Mouse (Mus musculus) midbrain, embryonic 16.5 days (tissue): ENCODE measurements around the gene Ppan. TPM values are rescaled to one million over a fixed set of nuclear protein-coding genes. Genes with fewer than 3 reads are reported as not detected.
A peak's percentile ranks its signal among the peaks of the same experiment; 100 is the strongest.

Experiments used
- ATAC-seq: fragments of 200-750 bp; cut with Nextera tagmentation; 2 replicates; pipeline ENCODE4 v1.8.0; 2017; ENCODE audit warnings: moderate TSS enrichment
- H3K27ac ChIP-seq: fragments of 300-500 bp; sonication (generic); 2 replicates; pipeline ENCODE4 v1.5.1; 2014; ENCODE audit warnings: mild to moderate bottlenecking, low read length, mixed read lengths
- H3K27me3 ChIP-seq: fragments of 300-500 bp; sonication (generic); 2 replicates; pipeline ENCODE4 v1.6.1; 2014; ENCODE audit warnings: low read depth, low read length, mixed read lengths; ENCODE audit not compliant: control insufficient read depth, insufficient read depth
- H3K36me3 ChIP-seq: fragments of 300-500 bp; sonication (generic); 2 replicates; pipeline ENCODE4 v1.6.1; 2014; ENCODE audit warnings: mild to moderate bottlenecking, low read length, moderate library complexity, mixed read lengths; ENCODE audit not compliant: control insufficient read depth, insufficient read depth
- H3K4me1 ChIP-seq: fragments of 300-500 bp; sonication (generic); 2 replicates; pipeline ENCODE4 v1.6.1; 2014; ENCODE audit warnings: mild to moderate bottlenecking, low read length, mixed read lengths; ENCODE audit not compliant: control insufficient read depth, insufficient read depth
- H3K4me2 ChIP-seq: fragments of 300-500 bp; sonication (generic); 2 replicates; pipeline ENCODE4 v1.6.1; 2014; ENCODE audit warnings: mild to moderate bottlenecking, low read length, mixed read lengths
- H3K4me3 ChIP-seq: fragments of 300-500 bp; sonication (generic); 2 replicates; pipeline ENCODE4 v1.5.1; 2014; ENCODE audit warnings: low read depth, mild to moderate bottlenecking, low read length, moderate library complexity, mixed read lengths
- H3K9ac ChIP-seq: fragments of 300-500 bp; sonication (generic); 2 replicates; pipeline ENCODE4 v1.6.1; 2014; ENCODE audit warnings: low read depth, low read length, mixed read lengths
- H3K9me3 ChIP-seq: fragments of 300-500 bp; sonication (generic); replicated peaks from 2 replicates; pipeline ENCODE4 v1.6.1; 2014; ENCODE audit warnings: mild to moderate bottlenecking, low read length, mixed read lengths; ENCODE audit not compliant: control insufficient read depth, poor library complexity, severe bottlenecking
- WGBS: fragments of 180-500 bp; shearing (Covaris S2); extraction: QIAGEN DNeasy Blood & Tissue Kit; methylation state at CpG from one replicate; pipeline ENCODE4 v1.1.7; 2014; 5-methylcytosine and 5-hydroxymethylcytosine counted together
- polyA plus RNA-seq: library from polyadenylated mRNA; unstranded; fragments of >200 nt; fragmentation: Nextera tagmentation; extraction: Ambion mirVana; gene quantifications from 2 replicates; pipeline ENCODE4 v1.2.1, GENCODE M21; 2015

The Ppan gene
- 48.8 and 51.1 TPM in 2 replicates for polyA plus RNA-seq

DNA sequence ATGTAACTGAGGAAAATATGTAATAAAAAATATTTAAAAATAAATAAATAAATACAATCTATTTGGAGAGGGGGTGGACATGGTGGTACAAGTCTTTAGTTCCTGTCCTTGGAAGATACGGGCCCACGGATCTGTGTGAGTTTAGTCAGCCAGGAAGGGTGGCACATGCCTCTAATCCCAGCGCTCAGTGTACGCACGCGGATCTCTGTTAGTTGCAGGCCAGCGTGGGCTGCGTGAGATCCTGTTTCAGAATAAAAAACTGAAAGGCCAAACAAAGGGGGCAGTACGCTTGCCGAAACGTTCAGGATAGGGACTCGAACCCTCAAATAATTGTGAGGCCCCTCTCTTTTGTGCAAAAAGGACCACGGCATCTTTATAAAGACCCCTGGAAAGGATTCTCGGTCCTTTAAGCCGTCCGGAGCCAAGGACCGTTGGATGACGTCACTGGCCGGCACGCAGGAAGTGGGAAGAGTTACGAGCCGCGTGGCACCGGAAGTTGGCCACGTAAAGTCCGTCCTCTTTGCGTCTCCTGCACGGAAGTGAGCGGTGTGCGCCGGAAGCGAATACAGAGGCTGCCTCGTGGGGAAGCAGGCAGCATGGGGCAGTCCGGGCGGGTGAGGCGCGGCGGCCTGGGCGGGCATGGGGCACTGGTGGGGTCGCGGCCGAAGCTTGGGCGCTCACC, at the start of gene Ppan:
Ppan (plus strand) TSS at position 472 of the 682 bp plus-strand sequence.
- peak within 1 kb of the TSS; percentile 90 for H3K27ac ChIP-seq
- peaks cover 30% of the 10 kb centered on the region for H3K36me3 ChIP-seq
- H3K4me3 ChIP-seq: peak within 1 kb of the TSS; percentile 89
- peaks cover 9% of the 10 kb centered on the region for H3K4me1 ChIP-seq
- peak within 1 kb of the TSS; percentile 97 for H3K4me2 ChIP-seq
- H3K27me3 ChIP-seq: no peaks in the 10 kb centered on the region
- peak; percentile 97 for ATAC-seq
- H3K9me3 ChIP-seq: no peaks in the 10 kb centered on the region
- WGBS: under 1% methylated on average over 42 of the region's 43 CpGs
- peak within 1 kb of the TSS; percentile 83 for H3K9ac ChIP-seq

DNA sequence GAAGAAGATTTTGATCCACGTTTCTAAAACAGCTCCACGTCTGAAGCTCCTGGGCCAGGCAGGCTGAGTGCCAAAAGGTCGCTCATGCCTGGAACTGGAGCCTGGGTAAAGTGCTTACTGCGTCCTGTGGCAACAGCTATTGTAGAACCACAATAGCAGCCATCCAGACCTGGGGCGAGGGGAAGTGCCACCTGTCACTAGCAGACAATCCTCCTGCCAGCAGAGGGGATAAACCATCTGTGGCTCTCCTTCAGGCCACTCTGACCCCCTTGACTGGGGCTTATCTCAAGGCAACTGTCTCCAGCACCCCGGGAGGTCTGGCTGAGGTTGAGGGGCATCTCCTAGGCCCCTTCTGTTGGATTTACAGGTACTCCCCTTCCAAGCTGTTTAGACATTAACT, 49.0 kb upstream of the Ppan start:
- H3K4me2 ChIP-seq: no peak overlapping the region
- H3K4me1 ChIP-seq: no peaks in the 10 kb centered on the region
- no peak overlapping the region for H3K27ac ChIP-seq
- no peaks in the 10 kb centered on the region for H3K36me3 ChIP-seq
- no peak overlapping the region for H3K4me3 ChIP-seq
- WGBS: 35% methylated on average over 6 of the region's 6 CpGs
- ATAC-seq: no peak
- no peaks in the 10 kb centered on the region for H3K27me3 ChIP-seq
- H3K9ac ChIP-seq: no peak overlapping the region
- H3K9me3 ChIP-seq: no peaks in the 10 kb centered on the region

DNA sequence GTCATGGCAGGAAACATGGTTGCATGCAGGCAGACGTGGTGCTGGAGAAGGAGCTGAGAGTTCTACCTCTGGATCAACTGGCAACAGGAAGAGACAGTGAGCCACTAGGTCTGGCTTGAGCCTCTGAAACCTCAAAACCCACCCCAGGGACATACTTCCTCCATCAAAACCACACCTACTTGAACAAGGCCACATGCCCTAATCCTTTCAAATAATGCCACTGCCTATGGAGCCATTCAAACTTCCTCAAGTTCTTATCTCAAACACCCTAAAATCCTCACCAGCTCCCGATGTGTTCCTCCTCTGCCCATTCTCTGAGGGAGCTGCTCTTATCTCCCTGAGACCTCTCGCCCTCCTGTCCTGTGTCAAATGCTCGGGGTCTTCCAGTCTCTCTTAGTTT, 45.8 kb upstream of the Ppan start:
- Histone ChIP-seq H3K4me2 (no peak overlapping the region), H3K36me3 (no peaks in the 10 kb centered on the region), H3K4me1 (no peaks in the 10 kb centered on the region), H3K4me3 (no peak overlapping the region), H3K27me3 (no peaks in the 10 kb centered on the region), H3K9me3 (no peaks in the 10 kb centered on the region), H3K27ac (no peak overlapping the region), H3K9ac (no peak overlapping the region)
- ATAC-seq: no peak
- WGBS: 71% methylated on average over 4 of the region's 4 CpGs

DNA sequence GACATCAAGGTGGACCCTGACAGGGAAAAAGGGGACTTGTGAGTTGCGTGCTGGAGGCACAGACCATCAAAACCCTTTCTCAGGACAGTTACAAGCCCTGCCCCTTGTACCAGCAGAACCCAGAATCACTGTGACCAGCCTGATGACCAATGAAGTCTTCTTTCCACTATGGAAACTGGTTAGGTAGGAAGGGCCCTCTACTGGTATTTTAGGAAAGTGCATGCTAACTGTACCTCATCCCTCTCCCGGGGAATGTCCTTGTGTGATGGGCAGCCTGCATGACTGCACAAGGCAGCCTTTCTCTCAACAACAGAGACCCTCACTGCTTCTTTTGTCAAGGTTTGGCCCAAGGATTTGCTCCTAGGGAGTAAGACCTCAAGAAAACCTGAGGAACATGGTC, 45.3 kb upstream of the Ppan start:
- WGBS: 30% methylated on average over 2 of the region's 2 CpGs
- H3K27me3 ChIP-seq: no peaks in the 10 kb centered on the region
- no peak overlapping the region for H3K4me3 ChIP-seq
- no peaks in the 10 kb centered on the region for H3K36me3 ChIP-seq
- no peaks in the 10 kb centered on the region for H3K4me1 ChIP-seq
- H3K27ac ChIP-seq: no peak overlapping the region
- no peak for ATAC-seq
- no peak overlapping the region for H3K4me2 ChIP-seq
- no peaks in the 10 kb centered on the region for H3K9me3 ChIP-seq
- no peak overlapping the region for H3K9ac ChIP-seq

DNA sequence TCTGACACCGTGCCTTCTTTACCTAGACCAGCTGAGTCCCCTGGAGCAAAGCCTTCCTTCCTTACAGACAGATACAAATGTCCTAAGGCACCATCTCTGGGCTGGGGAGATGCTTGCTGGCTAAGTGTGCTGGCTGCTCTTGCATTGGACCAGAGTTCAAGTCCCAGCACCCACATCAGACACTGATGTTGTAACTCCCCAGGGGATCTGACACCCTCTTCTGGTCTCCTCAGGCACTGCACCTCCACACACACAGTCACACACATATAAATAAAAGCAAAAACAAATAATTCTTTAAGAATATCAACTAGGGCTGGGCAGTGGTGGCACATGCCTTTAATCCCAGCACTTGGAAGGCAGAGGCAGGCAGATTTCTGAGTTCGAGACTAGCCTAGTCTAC, 37.8 kb upstream of the Ppan start:
- Histone ChIP-seq H3K36me3 (no peaks in the 10 kb centered on the region), H3K9me3 (no peaks in the 10 kb centered on the region), H3K4me2 (no peak overlapping the region), H3K4me1 (no peaks in the 10 kb centered on the region), H3K27me3 (peaks cover 6% of the 10 kb centered on the region; the same call in 1 of the 2 replicates), H3K9ac (no peak overlapping the region), H3K4me3 (no peak overlapping the region), H3K27ac (no peak overlapping the region)
- 78% methylated on average over 2 of the region's 2 CpGs for WGBS
- ATAC-seq: no peak

DNA sequence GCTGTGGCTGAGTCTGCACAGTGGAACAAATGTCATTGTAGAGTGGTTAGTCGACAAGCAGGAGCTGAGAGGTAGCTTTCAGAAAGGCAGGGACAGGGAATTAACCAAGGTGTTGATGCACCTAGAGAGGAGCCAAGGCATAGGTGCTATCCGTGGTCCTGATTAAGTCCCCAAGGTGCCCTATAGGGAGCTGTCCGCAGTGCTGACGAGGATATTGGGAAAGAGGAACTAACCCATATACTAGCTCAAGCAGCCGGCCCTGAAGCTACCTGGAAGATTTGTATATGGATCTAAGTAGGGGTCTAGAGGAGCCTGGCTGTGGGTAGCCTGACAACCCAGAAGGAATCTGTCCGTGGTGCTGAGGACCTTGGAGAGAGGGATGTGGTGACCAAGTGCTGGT, 30.8 kb upstream of the Ppan start:
- peaks cover 10% of the 10 kb centered on the region; the same call in 1 of the 2 replicates for H3K27me3 ChIP-seq
- H3K9me3 ChIP-seq: no peaks in the 10 kb centered on the region
- no peak for ATAC-seq
- WGBS: 14% methylated on average over 6 of the region's 6 CpGs
- H3K4me1 ChIP-seq: no peaks in the 10 kb centered on the region
- no peaks in the 10 kb centered on the region for H3K36me3 ChIP-seq
- H3K4me3 ChIP-seq: no peak overlapping the region
- no peak overlapping the region for H3K27ac ChIP-seq
- H3K4me2 ChIP-seq: no peak overlapping the region
- no peak overlapping the region for H3K9ac ChIP-seq

DNA sequence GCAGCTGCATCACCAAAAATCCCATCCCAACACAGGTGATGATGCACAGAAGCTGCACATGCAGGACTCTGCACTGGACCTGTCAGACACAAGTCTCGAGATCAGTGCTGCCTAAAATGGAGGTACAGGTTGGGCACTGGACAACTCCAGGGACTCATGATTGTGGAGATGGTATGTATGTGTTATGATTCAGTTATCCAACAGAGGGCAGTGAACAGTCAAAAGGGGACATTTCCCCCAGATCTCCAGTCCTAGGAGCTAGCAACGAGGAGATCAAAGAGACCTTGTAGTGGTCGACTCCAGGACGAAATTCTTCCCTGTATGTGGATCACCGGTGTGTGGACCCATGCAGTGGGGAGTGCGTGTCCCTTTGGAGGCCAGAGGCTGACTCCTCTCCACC, 28.0 kb upstream of the Ppan start:
- H3K9me3 ChIP-seq: no peaks in the 10 kb centered on the region
- H3K27ac ChIP-seq: no peak overlapping the region
- H3K27me3 ChIP-seq: 0 out of 2 replicates have a peak, but pooled peaks cover 4% of the 10 kb centered on the region
- no peaks in the 10 kb centered on the region for H3K36me3 ChIP-seq
- 50% methylated on average over 6 of the region's 6 CpGs for whole genome bisulfite sequencing
- H3K4me3 ChIP-seq: no peak overlapping the region
- no peak for ATAC-seq
- H3K9ac ChIP-seq: no peak overlapping the region
- no peaks in the 10 kb centered on the region for H3K4me1 ChIP-seq
- H3K4me2 ChIP-seq: no peak overlapping the region

DNA sequence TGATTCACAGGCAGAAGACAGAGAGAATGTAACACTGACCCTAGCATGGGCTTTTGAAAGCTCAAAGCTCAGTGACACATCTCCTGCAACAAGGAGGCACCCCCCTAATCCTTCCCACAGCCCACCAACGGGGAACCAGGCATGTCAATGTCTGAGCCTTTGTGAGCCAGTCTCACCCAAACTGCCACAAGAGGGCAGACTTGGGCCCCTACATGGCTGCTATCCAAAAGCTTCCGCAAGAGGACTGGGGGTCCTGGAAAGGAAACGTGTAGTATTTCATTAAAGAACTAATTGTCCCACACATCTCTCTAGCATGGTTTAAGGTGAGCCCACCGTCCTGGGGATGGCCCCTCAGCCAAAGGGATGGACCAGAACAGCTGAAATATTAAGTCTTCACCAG, 26.2 kb upstream of the Ppan start:
- no peak for ATAC-seq
- Histone ChIP-seq H3K9ac (no peak overlapping the region), H3K36me3 (no peaks in the 10 kb centered on the region), H3K4me3 (no peak overlapping the region), H3K27me3 (peaks cover 4% of the 10 kb centered on the region; the same call in 1 of the 2 replicates), H3K4me2 (no peak overlapping the region), H3K4me1 (no peaks in the 10 kb centered on the region), H3K9me3 (no peaks in the 10 kb centered on the region), H3K27ac (no peak overlapping the region)
- 11% methylated on average over 4 of the region's 4 CpGs for WGBS

DNA sequence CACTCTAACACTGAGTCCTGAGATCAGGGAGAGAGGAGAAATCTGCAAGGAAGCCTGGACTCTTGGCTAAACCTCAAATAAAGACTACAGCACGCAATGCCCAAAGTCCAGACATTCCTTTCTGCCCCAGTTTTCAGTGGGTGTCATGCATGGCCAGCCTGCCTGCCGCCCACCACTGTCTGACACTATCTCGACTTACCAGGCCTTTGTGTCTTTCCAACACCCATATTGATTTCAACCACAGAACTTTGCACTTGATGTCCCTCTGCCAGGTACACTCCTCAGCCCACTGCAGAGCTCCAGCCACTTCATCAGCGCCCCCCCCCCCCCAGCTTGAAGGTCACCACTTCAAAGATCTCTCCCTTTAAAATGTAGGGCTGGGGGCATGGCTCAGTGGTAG, 25.8 kb upstream of the Ppan start:
- no peak overlapping the region for H3K4me3 ChIP-seq
- peaks cover 4% of the 10 kb centered on the region for H3K27me3 ChIP-seq
- no peaks in the 10 kb centered on the region for H3K36me3 ChIP-seq
- ATAC-seq: no peak
- H3K9me3 ChIP-seq: no peaks in the 10 kb centered on the region
- no peak overlapping the region for H3K4me2 ChIP-seq
- no peak overlapping the region for H3K9ac ChIP-seq
- no peaks in the 10 kb centered on the region for H3K4me1 ChIP-seq
- WGBS: 57% methylated on average over 4 of the region's 4 CpGs
- no peak overlapping the region for H3K27ac ChIP-seq
